Mouse (Mus musculus) 3134 (cell line): ENCODE results near the gene Krt14.

Experiments used
- DNase-seq: peaks from one replicate; pipeline ENCODE4 v3.0.0-alpha.2; 2011; ENCODE audit warnings: low spot score; ENCODE audit not compliant: insufficient read length; ENCODE audit errors: extremely low read depth

Gene Krt14

DNA sequence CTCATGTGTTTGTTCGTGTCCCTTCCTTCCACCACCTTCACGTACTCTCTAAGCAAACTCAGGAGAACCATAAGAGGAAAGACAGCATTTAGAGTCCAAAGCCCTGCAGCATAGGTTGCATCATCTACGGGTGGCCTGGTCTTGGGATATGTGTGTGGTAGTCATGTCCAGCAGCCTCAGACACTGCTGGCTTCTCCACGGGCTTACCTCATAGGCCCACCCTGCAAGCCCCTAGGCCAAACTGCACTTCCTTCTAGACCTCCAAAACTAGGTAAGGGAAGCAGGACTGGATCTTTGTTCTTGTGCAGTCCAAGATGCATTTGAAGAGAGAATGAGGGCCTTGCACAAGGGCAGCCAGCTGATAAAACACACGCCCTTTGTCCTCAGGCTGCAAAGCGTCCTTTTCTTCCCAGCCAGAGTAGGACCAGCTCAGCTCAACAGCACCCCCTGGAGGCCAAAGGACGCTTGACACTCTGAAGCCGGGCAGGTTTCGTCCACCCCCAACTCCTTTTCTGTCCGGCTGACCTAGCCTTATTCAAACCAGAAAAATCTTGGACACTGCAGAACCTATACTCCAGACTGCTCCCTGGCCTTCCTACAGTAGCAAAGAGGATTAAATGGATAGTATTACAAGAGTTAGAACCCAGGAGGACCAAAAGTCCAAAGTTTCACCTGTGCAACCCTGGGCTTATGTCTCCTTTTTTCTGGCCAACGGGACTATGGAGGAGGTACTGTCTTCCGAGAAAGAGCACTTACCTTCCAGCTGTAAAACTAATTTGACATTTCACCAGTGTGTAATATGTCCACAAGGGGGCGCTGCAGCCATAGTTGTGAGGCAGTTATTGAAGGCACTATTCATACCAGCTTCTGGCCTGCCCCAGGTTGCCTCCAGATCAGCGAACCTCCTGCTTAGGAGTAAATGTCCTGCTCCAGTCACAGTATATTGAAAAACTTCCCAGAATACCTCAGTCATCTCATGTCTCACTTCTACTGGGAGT lies 38.3 kb downstream of the Krt14 start:
- DNase-seq: peak; percentile 62

DNA sequence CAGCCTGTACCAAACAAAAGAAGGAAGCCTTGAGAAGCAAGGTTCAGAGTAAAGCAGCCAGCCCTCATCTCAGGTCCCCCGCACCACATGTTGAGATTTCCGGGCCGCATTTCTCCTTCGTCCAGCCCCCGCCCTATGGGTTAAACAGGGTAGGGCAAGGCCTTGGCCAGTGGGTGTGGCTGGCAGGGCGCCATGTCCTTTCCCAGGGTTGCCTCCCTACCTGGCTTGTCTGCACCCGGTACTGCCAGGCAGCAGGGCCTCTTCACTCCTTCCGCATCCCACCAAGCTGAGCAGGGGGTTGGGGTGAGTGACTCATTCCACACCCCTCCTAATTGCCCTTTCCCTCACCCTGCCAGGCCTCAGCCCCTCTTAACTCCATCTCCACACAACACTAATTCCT lies 39.3 kb downstream of the Krt14 start:
- peak; percentile 29 for DNase-seq

DNA sequence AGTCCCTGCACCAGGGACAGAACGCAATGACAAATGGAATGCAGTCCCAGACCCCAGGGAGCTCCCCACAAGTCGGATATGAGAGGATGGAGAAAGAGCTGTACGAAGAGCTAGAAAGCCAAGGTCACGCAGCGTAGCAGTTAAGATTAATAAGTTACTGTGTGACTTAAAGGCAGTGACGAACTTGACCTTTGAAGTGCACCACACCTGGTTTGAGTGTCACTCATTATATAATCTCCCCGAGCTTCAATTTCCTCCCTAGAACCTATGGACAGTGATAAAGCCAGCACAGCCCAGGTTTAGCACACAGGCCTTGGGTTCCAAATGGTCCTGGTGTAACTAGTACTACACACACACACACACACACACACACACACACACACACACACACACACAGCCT lies 43.0 kb downstream of the Krt14 start:
- no peak for DNase-seq

DNA sequence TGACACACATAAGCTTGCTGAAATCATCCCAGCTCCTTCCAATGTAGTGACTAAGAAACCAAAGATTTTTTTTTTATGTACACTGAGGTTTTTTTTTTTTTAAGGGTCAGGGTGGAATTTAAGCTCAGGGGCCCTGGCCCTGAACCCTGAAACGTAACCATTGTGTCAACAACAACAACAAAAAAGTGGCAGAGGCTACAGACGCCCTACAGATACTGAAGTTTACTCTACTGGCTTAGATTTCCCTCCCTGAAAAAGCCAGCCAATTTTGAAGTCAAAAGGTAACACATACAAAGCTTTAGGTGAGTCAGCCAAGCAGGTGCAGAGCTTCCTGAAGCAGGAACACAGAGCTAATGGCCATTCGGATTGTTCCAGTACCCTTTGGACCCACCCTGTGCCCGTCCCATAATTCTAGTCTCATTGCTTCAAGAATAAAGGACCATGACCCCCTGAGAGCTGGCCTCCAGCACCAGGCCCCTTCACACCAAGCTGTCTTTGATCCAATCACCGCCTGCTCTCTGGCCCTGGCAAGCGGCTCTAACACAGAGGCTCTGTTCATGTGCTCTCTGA lies 49.4 kb downstream of the Krt14 start:
- DNase-seq: no peak

DNA sequence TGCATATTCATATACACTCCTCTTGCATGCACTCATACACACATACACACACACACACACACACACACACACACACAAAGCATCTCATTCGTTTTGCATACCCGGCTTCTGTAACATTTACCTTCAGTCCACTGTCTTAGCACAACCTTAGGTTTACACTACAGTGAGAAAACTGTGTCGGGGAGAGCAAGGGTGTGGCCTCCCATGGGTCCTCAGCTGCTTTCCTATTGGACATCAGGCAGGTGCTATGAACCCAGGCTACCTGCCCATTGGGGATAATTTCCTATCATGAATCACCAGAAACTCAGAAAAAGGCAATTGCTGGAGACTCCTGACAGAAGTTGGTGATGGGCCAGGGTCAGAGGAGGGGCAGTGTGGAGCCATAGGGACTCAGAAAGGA lies 50.0 kb downstream of the Krt14 start:
- no peak for DNase-seq

DNA sequence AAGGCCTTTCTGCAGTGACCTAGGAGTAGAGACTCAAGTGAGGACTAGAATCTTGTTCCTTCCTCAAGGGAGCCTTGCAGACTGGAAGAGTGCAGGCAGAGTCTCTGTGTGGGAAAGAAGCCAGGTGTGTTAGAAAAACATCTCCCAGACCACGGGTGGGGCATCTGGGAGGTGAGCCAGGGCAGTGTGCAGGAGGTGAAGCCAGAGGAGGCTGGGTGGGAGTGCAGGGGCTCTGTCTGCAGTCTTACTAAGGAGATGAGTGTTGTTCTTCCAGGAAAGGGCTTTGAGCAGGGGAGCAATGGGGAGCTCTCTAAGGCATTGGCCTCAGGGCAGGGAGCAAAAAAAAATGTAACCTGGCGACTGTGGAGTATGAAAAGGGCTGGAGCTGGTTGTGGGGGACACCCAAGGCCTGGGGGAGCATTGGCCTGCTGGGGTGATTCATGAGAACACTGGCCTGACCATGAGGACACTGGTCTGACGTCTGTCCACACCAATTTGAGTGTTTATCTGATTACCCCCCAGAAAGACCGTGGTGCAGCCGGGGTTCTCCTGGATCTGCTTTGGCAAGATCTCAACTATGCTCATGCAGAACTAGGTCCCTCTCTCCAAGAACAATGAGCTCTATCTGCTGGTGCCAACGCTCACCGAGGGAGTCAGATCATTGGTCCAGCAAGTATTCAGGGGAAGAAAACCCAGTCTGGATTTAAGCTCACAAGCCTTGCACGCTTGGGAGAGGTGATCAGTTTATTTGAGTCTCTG lies 51.7 kb downstream of the Krt14 start:
- DNase-seq: no peak
